Mouse (Mus musculus): ENCODE measurements around the gene Ebpl. TPM values are rescaled to one million over a fixed set of nuclear protein-coding genes. Genes with fewer than 3 reads are reported as not detected.

Ebpl gene
- total RNA-seq (2021) = 1 to 10 TPM; 5.1 to 6.1 TPM

DNA sequence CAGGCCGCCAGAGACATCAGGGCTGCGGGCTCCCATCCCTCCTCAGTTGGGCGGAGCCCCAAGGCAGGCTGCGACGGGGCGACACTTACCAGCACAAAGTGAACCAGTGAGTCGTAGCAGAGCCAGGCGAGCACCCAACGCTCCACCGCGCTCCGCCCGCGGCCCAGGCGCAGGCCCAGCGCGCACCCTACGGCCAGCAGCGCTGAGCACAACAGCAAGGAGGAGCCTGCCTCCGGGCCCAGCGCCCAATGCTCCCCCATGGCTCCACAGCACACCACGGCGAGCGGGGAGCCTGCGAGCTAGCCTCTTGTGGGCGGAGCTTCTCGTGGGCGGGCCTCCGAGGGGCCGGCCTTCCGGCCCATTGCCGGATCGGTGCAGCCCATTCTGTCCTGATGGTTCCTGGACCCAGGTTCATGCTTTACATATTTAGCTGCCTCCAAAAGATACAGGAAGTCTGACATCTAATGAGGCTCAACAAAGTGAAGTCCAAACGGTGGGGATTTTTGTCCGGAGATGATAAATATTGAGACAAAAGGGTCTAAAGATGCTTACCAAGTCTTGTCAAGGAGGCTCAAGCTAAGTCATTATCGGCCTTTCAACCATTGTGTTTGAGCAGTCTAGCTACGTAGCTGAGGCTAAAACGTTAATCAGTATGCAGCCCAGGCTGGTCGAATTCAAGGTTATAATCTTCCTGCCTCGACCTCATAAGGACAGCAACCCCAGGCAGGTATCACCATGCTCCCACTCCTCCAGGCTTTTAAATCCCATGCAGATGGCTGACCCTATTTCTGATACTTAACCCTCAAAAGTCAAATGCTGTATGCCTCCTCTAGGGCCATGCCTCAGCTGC lies at the start of gene Ebpl:
Gene Ebpl (minus strand): TSS at position 309 of the 850 bp plus-strand sequence.
- DNase-seq (ENCODE audit: extremely low spot score in 1 of 2, low spot score in 1 of 2) = peak; percentile 78 to 82

DNA sequence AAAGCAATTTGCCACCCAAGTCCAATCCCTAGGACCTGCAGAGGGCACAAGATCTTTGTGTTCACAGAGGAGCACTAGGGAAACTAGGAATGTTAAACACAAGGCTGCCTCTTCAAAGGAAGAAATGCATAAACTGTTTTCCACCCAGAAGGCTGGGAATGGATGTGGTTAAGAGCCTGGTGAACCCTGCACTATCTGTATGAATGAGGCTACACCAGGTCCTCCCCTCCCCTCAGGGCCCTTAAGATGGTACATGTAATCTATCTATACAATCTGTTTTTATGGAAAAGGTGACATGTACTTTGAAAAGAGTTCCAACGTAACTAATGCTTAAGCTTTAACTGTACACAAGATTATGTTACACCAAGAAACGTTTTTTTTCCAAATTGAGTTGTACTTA lies 49.8 kb upstream of the Ebpl start:
- DNase-seq (ENCODE audit: extremely low spot score in 1 of 2, low spot score in 1 of 2) = no peak

DNA sequence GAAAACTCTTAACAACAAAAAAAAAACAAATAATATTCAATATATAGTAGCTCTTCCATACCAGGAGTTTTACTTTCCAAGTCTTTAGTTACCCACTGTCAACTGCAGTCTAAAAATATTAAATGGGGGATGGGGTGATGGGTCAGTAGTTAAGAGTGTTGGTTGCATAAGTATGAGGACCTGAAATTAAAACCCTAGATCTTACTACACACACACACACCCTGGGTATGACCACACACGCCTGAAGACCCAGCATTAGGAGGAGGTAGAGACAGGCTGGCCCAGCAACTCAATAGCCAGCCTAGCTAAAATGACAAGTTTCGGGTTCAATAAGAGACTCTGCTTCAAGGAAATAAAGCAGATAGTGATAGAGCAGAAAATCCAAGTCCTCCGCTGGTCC lies 46.8 kb upstream of the Ebpl start:
- DNase-seq (ENCODE audit: extremely low spot score in 1 of 2, low spot score in 1 of 2) = no peak

DNA sequence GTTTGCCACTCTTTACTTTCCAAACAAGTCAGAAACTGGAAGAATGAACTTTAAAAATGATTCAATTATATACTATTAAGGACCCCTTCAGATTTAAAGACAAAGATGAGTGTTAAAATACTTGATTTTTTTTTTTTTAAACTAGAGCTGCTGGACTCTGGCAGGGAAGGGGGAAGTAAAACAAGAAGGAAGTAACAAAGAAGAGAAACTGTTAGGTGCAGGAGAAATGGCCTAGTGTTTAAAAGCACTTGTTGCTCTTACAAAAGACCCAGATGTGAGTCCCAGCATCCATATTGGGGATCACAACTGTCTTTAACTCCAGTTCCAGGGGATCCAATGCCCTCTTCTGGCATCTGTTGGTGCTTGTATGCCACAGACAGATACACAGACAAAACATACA lies 45.5 kb upstream of the Ebpl start:
- DNase-seq (ENCODE audit: extremely low spot score in 1 of 2, low spot score in 1 of 2) = no peak

DNA sequence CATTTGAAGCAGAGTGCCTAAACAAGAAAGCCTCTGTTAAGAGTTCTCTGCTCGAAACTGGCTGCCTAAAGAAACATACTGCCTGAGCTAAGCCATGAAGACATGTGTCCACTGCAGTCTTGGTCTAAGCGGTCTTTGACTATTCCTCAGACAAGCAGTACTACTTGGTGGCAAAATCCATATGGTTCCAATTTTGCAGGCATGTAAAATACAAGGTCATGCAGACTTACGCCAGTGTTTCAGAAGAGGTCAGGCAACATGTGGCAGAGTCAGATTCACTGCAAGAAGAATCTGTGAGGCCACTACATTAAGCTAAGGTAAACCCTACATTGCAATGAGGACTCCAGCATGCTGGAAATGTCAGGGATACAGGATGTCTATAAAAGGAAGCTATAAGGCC lies 44.7 kb upstream of the Ebpl start:
- DNase-seq (ENCODE audit: extremely low spot score in 1 of 2, low spot score in 1 of 2) = no peak

DNA sequence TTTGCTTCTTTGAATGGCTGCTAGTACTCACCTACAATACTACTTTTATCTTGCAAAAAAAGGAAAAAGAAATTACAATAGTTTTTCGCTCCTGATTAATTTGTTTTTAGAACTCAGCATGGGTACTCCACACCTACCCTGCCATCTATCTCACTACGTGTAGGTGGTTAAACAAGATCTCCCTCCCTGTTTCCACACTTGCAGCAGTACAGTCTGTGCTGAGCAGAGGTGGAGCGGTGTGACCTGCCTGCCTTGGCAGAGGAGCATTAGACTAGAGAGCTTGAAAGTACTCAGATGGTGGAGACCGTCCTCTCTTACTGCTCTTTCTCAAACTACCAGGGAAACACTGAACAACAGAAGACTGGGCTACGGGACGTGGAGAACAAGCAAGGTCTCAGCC lies 34.5 kb upstream of the Ebpl start:
- DNase-seq (ENCODE audit: extremely low spot score in 1 of 2, low spot score in 1 of 2) = no peak

DNA sequence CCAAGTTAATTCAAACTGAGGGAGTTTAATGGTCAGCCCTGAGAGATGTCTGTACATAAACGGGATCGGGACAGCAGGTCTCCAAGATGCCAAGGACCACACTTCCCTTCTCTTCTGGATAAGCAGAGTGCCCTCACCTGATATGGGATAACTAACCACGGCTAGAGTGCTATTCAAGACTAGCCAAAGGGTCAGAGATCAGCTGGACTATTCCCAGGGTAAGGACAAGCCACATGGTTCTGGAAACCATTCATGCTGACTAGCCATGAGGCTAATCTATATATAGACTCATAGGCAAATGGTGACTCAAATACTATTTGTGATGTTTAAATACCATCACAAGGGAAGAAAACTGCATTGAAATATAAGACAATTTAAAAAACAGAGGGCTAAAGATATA lies 30.3 kb upstream of the Ebpl start:
- DNase-seq (ENCODE audit: extremely low spot score in 1 of 2, low spot score in 1 of 2) = no peak

DNA sequence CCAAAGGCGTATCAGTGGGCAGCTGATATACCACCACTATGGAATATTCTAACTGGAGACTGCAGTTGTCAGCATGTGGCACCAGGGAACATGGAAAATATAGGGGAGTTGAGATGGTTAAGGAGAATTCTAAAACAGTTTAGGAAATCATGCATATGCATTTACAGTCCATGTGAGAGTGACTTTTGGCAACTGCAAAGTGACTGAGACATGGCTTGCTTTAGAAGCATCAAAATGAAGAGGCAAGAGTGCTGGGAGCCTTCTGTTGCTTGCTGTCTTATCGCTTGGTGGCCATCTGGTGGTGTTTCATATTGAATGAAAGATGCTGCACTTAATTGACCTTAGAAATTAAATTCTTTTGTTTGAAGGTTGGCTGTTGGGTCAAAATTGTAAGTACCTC lies 7.1 kb upstream of the Ebpl start:
- DNase-seq (ENCODE audit: extremely low spot score in 1 of 2, low spot score in 1 of 2) = no peak

DNA sequence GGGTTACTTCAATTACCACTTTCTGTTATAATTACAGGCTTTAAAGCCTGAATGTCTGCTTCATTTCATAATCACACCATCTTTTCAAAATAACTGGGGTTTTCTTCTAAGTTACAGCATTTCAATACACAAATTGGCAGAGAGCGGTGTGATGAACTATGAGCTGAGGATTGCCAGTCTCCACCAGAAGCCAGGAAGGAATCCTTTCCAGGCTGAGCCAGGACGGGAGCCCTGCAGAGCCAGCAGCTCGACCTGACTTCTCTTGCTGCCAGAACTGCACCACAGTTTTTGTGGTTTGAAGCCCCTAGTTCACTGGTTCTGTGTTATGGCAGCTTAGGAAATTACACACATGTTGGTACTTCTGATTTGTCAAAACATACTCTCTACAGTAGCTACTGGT lies 4.4 kb upstream of the Ebpl start:
- no peak for DNase-seq (ENCODE audit: extremely low spot score in 1 of 2, low spot score in 1 of 2)

DNA sequence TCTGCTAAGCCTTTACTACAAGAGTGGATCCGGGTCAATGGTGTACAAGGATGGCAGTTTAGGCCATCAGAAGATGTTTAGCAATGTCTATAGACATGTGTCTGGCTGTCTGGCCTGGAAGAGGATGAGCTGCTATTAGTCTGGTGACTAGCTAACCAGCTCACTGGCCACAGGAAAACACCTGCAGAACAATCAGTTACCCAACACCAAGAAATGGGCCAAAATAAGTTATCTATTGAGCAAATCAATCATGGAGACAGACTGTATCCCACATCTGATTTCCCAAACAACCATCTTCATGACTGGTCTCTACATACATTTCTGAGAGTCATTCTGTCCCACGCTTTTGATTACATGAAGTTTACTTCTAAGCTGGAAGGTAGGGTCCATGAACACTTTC lies 3.5 kb upstream of the Ebpl start:
- no peak for DNase-seq (ENCODE audit: extremely low spot score in 1 of 2, low spot score in 1 of 2)

DNA sequence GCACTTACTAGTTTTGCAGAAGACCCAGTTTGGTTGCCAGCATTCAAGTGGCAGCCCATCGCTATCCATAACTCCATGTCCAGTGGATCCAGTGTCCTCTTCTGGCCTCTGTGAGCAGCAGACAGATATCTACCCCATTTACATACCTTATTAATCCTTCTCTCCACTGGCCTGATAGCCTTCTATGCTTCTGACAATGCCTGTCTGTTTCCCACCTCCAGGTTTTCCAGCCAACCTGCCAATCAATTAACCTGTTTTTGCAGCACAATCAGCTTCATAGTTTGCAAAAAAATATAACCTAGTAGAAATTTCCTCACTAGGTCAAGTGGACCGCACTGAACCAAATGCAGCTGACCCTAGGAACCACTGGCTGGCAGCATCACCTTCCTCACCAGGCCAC lies 2.0 kb upstream of the Ebpl start:
- no peak for DNase-seq (ENCODE audit: extremely low spot score in 1 of 2, low spot score in 1 of 2)

DNA sequence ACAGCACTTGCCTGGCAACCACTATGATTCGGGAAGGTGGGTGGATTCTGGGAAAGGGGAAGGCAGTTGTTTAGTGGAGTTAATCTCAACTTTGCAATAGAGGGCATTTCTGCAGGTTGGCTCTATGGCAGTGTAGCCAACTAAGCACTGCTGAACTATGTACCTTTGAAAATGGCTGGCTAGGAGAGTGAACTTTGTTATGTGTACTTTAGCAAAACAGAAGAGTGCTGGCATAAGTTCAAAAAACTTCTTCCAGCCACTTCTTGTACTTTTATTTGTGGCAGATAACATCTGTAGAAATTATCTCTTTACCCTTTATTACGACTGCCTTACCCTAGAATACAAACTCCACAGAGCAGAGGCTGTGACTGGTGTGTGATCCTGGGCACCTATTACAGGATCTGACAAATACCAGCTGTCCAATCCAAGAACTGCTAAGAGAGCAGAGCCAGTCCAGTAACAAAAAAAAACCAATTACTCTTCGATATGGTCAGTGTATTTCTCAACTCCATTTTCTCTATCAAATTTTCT lies 807 bp upstream of the Ebpl start:
- DNase-seq (ENCODE audit: extremely low spot score in 1 of 2, low spot score in 1 of 2) = no peak

DNA sequence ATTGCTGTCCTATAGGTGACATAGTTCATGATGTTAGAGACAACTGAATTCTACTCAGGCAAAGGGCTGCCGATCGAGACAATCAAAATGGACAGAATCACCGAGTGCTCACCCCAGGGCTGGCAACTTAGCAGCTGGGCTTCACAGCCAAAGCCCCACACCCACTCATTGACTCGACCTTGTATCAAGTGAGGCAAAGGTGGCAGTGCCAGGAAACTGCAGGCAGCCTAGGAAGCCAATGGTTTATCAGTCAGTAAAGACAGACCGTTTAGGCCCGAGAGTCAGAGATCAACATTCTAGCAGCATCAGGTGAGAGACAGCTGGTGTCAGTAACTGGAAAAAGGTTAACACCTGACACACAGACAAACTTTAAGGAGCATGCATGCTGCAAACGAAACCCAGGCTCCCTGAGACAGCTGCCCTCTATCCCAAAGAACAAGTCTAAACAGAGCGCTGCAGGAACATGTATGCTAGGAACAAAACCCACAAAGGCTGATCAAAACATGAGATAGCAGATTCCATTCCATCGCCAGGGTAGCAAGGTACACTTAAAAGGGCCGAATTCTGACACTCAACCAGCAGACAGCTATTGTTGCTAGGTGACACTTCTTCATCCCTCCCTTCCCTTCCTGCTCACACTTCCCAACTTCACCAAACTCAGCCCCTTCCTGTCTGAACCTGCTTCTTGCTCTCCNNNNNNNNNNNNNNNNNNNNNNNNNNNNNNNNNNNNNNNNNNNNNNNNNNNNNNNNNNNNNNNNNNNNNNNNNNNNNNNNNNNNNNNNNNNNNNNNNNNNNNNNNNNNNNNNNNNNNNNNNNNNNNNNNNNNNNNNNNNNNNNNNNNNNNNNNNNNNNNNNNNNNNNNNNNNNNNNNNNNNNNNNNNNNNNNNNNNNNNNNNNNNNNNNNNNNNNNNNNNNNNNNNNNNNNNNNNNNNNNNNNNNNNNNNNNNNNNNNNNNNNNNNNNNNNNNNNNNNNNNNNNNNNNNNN lies 5.7 kb downstream of the Ebpl start:
- no peak for DNase-seq (ENCODE audit: extremely low spot score in 1 of 2, low spot score in 1 of 2)

DNA sequence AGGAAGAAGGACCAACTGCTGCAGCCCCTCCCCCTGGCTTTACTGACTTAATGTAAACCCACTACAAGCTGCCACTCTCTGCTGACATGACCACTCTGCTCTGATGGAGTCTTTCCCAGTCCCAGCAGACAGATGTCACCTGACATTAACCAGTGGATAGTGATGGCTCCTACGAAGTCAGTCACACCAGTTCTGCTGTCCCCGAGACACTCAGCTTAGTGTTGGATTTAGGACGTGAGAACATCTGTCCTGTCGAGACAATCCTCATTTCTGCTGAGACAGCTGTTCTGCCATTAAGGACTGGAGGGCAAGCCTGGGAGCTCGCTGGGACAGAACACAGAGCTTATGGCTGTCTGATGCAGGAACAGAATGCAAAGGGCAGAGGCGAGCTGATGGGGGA lies 9.4 kb downstream of the Ebpl start:
- DNase-seq (ENCODE audit: extremely low spot score in 1 of 2, low spot score in 1 of 2) = no peak

DNA sequence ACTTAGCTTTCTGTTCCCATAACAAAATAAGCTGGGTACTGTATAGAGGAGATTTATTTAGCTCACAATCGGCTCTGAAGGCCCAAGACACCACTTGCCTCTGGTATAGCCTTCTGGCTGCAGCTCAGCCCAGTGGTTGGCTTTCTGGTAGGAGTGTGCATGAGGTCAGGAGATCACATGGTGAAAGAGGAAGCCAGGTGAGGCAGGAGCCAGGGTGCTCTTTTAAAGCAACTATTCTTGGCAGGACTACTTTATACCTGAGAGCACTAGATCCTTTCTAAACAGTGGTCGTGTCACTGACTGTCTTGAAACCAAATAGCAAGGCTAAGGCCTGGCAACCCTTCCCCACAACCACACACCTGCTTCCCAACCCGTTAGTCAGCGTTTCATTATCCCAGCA lies 10.4 kb downstream of the Ebpl start:
- DNase-seq (ENCODE audit: extremely low spot score in 1 of 2, low spot score in 1 of 2) = no peak

DNA sequence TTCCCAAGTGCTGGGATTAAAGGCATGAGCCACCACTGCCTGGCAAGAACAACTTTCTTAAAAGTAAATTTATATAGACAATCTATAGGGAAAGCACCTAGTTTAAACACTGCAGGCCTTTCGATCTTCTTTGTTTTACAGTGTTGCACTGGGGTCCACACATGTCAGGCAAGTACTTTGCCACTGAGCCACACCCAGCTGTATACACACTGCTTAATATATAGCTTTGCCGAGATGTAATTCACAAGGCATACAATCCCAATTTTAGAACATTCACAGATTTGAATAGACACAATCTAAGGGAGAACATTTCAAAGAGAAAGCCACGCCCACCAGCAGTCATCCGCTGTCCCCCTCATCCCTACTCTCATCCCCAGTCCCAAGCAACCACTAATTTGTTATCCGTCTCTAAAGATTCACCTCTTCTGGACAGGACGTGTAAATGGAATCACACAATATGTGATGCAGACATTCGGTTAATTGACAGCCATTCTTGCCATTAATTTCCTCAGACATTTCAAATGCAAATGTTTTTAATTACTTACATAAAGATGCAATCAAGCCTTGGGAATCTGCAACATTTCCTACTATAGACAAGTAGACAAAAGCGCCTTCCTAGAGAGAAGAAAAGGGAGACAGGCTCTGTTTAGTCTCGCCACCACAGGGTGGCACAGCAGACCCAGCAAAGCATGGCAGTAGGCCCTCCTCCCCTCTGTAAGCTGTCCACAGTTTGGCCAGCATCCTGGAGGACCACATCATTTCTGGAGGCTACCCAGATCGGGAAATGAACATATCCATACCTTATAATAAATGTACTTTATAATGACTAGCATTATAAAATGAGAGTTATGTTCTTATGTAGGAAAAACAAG lies 13.2 kb downstream of the Ebpl start:
- DNase-seq (ENCODE audit: extremely low spot score in 1 of 2, low spot score in 1 of 2) = peak in 1 of 2 experiments; percentile 30

DNA sequence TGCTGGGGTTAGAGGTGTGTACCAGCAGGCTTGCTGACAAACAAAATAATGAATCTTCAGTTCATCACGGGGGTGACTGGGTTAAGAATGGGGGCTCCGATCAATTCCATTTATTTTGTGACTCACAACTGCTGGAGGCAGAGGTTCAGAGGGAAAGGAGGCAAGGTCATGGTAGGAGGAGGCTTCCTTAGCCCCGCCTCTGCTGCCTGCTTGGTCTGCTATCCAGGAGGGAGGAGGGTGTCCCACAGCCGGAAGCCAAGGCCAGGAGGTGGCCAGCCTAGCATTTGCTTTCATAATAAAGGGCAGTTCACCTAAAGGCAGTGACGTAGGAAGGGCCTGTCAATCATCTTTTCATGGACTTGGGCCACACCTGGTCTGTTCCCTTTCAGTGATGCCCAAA lies 15.6 kb downstream of the Ebpl start:
- no peak for DNase-seq (ENCODE audit: extremely low spot score in 1 of 2, low spot score in 1 of 2)

DNA sequence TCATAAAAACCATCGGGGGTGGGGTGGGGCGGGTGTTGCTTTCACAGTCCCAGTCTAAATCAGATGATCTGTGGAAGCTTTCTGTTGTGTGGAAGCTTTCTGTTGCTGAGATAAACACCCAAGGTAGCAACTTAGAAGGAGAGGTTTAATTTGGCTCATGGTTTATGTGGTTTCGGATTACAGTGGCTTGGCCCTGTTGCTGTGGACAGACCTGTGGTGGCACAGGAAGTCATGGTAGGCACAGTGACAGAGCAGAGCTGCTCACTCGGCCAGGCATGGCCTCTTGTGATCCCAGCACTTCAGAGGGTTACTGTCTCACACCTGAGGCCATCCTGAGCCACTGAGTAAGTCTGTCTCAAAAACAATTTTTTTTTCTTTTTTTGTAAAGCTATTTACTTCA lies 20.9 kb downstream of the Ebpl start:
- no peak for DNase-seq (ENCODE audit: extremely low spot score in 1 of 2, low spot score in 1 of 2)

DNA sequence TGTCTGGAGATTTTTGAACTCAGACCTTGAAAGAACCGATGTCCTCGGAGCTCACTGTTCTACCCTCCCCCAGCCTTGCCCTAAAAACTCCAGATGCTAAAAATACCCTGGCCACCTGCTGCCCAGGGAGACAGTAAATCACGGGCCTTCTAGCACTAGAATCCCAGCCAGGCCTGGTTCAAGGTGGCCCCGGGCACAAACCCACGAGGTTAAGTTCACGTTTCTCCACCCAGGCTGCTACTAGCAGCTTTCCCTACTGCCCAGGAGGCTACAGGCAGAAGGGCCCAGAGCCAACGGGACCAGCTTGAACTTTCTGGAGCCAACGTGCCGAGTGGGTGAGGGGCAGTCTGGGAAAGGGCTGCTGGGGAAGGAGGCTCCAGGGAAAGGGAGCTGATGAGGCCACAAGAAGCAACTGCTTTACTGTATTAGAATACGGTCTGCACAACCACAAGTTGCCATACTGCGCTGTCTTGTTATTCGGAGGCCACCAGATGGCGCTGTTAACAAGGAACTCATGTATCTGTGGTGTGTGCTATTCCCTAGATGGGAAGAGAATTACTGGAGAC lies 29.2 kb downstream of the Ebpl start:
- DNase-seq (ENCODE audit: extremely low spot score in 1 of 2, low spot score in 1 of 2) = peak; percentile 70 to 94

DNA sequence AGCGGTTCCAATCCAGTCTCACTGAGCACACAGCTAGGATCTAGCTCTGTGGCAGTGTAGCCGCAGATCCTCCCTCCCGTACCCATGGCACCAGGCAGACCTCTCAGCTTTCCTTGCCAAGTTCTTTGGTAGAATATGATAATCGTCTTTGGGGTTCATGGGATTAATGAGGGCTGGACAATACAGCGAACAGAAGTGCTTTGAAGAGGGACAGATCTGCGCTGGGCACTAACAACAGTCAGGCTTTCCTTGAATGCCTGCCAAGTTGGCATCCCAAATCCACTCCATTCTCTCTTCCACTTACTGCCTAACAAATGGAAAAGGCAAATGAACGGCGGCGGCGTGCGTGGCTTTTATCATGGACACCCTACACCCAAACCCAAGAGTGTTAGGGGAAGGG lies 29.6 kb downstream of the Ebpl start:
- peak; percentile 39 to 56 for DNase-seq (ENCODE audit: extremely low spot score in 1 of 2, low spot score in 1 of 2)
